Mouse (Mus musculus): ENCODE measurements at regions not wholly inside any gene's neighbourhood (a gene's known extent, or its start where the extent isn't known, plus 50 kb on each side); places are given as distances from the start of the nearest gene placed in this dataset.

GRCm38 (mm10) chr16:77662107-77662518 is 60.2 kb upstream of the Gm11146 start:
- Histone ChIP-seq H3K27me3 (ENCODE audit: control insufficient read depth, insufficient read depth, low read length) (no peaks in the 10 kb centered on the region), H3K4me3 (ENCODE audit: control insufficient read depth, low read depth, low read length) (no peak overlapping the region), H3K27ac (ENCODE audit: control insufficient read depth, insufficient read depth, low read depth, low read length) (no peak overlapping the region), H3K4me1 (ENCODE audit: control insufficient read depth, insufficient read depth, low read length) (no peaks in the 10 kb centered on the region), H3K36me3 (ENCODE audit: control insufficient read depth, insufficient read depth, low read length) (no peaks in the 10 kb centered on the region)
- TF ChIP-seq POLR2A (IDR thresholded peaks at IDR 0.05; ENCODE audit: control insufficient read depth, low read depth, low read length): no peak
- no peak for TF ChIP-seq CTCF (IDR thresholded peaks at IDR 0.05; ENCODE audit: control insufficient read depth, insufficient read depth, insufficient replicate concordance, low read depth, low read length)

GRCm38 (mm10) chr16:77653306-77653705 is 51.4 kb upstream of the Gm11146 start:
- H3K27ac ChIP-seq (ENCODE audit: control insufficient read depth, insufficient read depth, low read depth, low read length): no peak overlapping the region
- TF ChIP-seq CTCF (IDR thresholded peaks at IDR 0.05; ENCODE audit: control insufficient read depth, insufficient read depth, insufficient replicate concordance, low read depth, low read length): no peak
- H3K4me1 ChIP-seq (ENCODE audit: control insufficient read depth, insufficient read depth, low read length): no peaks in the 10 kb centered on the region

More at GRCm38 (mm10) chr16:77653306-77653705, 51.4 kb upstream of the Gm11146 start:
- H3K4me3 ChIP-seq (ENCODE audit: control insufficient read depth, low read depth, low read length): no peak overlapping the region
- no peaks in the 10 kb centered on the region for H3K36me3 ChIP-seq (ENCODE audit: control insufficient read depth, insufficient read depth, low read length)
- H3K27me3 ChIP-seq (ENCODE audit: control insufficient read depth, insufficient read depth, low read length): no peaks in the 10 kb centered on the region
